Mouse (Mus musculus) spleen, adult 2 months (tissue): ENCODE results near the gene Piga. TPM values are rescaled to one million over a fixed set of nuclear protein-coding genes. Genes with fewer than 3 reads are reported as not detected.
A peak's percentile ranks its signal among the peaks of the same experiment; 100 is the strongest.

Source experiments
- DNase-seq, 2 experiments: peaks; one replicate each; pipeline versions ENCODE4 v3.0.0 to v3.0.0-alpha.2; 2012 to 2021; ENCODE audit warnings: low spot score in 2 of 2, low read depth in 1 of 2
- H3K27ac ChIP-seq: fragments of 200-500 bp; 2 replicates; pipeline ENCODE4 v1.5.1; 2012; ENCODE audit warnings: low read length, inconsistent platforms; ENCODE audit not compliant: insufficient read depth
- H3K27me3 ChIP-seq: fragments of 200-500 bp; 2 replicates; pipeline ENCODE4 v1.6.1; 2012; ENCODE audit warnings: mild to moderate bottlenecking, moderate library complexity, low read length, inconsistent platforms; ENCODE audit not compliant: control insufficient read depth, insufficient read depth
- H3K36me3 ChIP-seq: fragments of 200-500 bp; 2 replicates; pipeline ENCODE4 v1.6.1; 2012; ENCODE audit warnings: mild to moderate bottlenecking, low read length, inconsistent platforms; ENCODE audit not compliant: control insufficient read depth, insufficient read depth
- H3K4me1 ChIP-seq: fragments of 200-500 bp; 2 replicates; pipeline ENCODE4 v1.6.1; 2011; ENCODE audit warnings: inconsistent platforms; ENCODE audit not compliant: control insufficient read depth, insufficient read depth, insufficient read length
- H3K4me3 ChIP-seq: fragments of 200-500 bp; 2 replicates; pipeline ENCODE4 v1.5.1; 2011; ENCODE audit warnings: mild to moderate bottlenecking, inconsistent platforms; ENCODE audit not compliant: insufficient read depth, insufficient read length; ENCODE audit errors: extremely low read depth
- CTCF ChIP-seq: fragments of 200-500 bp; IDR thresholded peaks from 2 replicates; pipeline ENCODE4 v1.5.1; 2011; ENCODE audit warnings: mild to moderate bottlenecking, inconsistent platforms; ENCODE audit not compliant: insufficient read depth, insufficient read length, insufficient replicate concordance; ENCODE audit errors: extremely low read depth
- POLR2A ChIP-seq: fragments of 200-500 bp; IDR thresholded peaks from 2 replicates; pipeline ENCODE4 v1.6.1; 2011; ENCODE audit warnings: low read depth, low read length, inconsistent platforms
- WGBS: fragments of 180-500 bp; shearing (Covaris S2); methylation state at CpG from one replicate; pipeline ENCODE4 v1.1.7; 2018; 5-methylcytosine and 5-hydroxymethylcytosine counted together
- polyA plus RNA-seq: library from polyadenylated mRNA; depleted of rRNA; stranded (reverse); fragments of >200 nt; gene quantifications from 2 replicates; pipeline ENCODE4 v1.2.3, GENCODE M21; 2012

Piga gene
- polyA plus RNA-seq, 1 experiment: 2.2 TPM

GRCm38 (mm10) chrX:164418008-164418407, 1.6 kb upstream of the Piga start:
- Histone ChIP-seq H3K4me3 (no peak overlapping the region), H3K4me1 (no peaks in the 10 kb centered on the region), H3K27me3 (no peaks in the 10 kb centered on the region), H3K36me3 (peaks cover 3% of the 10 kb centered on the region), H3K27ac (no peak overlapping the region)
- TF ChIP-seq POLR2A: no peak
- no peak for TF ChIP-seq CTCF
- DNase-seq: no peak

- no peak for TF ChIP-seq POLR2A
- TF ChIP-seq CTCF: no peak
- no peak for DNase-seq
- WGBS: 17% methylated on average over 13 of the region's 13 CpGs
- no peaks in the 10 kb centered on the region for H3K4me1 ChIP-seq
- peak overlapping the region; percentile 63 for H3K4me3 ChIP-seq
- H3K27me3 ChIP-seq: no peaks in the 10 kb centered on the region
- H3K27ac ChIP-seq: peak overlapping the region; percentile 57
- peaks cover 4% of the 10 kb centered on the region for H3K36me3 ChIP-seq
Measured at GRCm38 (mm10) chrX:164419955-164420354, 368 bp downstream of the Piga start.

- DNase-seq: no peak
- TF ChIP-seq CTCF: no peak
- no peak for TF ChIP-seq POLR2A
- Histone ChIP-seq H3K36me3 (peaks cover 4% of the 10 kb centered on the region), H3K27ac (no peak overlapping the region), H3K4me3 (no peak overlapping the region), H3K27me3 (no peaks in the 10 kb centered on the region), H3K4me1 (no peaks in the 10 kb centered on the region)
- 54% methylated on average over 3 of the region's 3 CpGs for WGBS
Measured at GRCm38 (mm10) chrX:164420518-164420917, 931 bp downstream of the Piga start.

GRCm38 (mm10) chrX:164424821-164425220, 5.2 kb downstream of the Piga start:
- H3K36me3 ChIP-seq: peaks cover 4% of the 10 kb centered on the region
- TF ChIP-seq CTCF (no peak), POLR2A (no peak)
- no peak for DNase-seq
- no peaks in the 10 kb centered on the region for H3K27me3 ChIP-seq
- H3K4me1 ChIP-seq: no peaks in the 10 kb centered on the region
- H3K4me3 ChIP-seq: no peak overlapping the region
- H3K27ac ChIP-seq: no peak overlapping the region
- 80% methylated on average over 1 of the region's 1 CpGs for WGBS

- Histone ChIP-seq H3K36me3 (peaks cover 4% of the 10 kb centered on the region), H3K27ac (no peak overlapping the region), H3K4me3 (no peak overlapping the region), H3K4me1 (no peaks in the 10 kb centered on the region), H3K27me3 (no peaks in the 10 kb centered on the region)
- 46% methylated on average over 4 of the region's 4 CpGs for WGBS
- no peak for DNase-seq
- TF ChIP-seq CTCF (no peak), POLR2A (no peak)
Measured at GRCm38 (mm10) chrX:164427295-164427694, 7.7 kb downstream of the Piga start.

GRCm38 (mm10) chrX:164428224-164428623, 8.6 kb downstream of the Piga start:
- H3K27me3 ChIP-seq: no peaks in the 10 kb centered on the region
- H3K27ac ChIP-seq: no peak overlapping the region
- 87% methylated on average over 2 of the region's 2 CpGs for WGBS
- no peak overlapping the region for H3K4me3 ChIP-seq
- no peaks in the 10 kb centered on the region; the same call in 1 of the 2 replicates for H3K36me3 ChIP-seq
- TF ChIP-seq POLR2A (no peak), CTCF (no peak)
- DNase-seq: no peak
- no peaks in the 10 kb centered on the region for H3K4me1 ChIP-seq

- no peak for DNase-seq
- WGBS: 81% methylated on average over 6 of the region's 6 CpGs
- Histone ChIP-seq H3K27me3 (no peaks in the 10 kb centered on the region), H3K27ac (no peak overlapping the region), H3K4me1 (no peaks in the 10 kb centered on the region), H3K36me3 (no peaks in the 10 kb centered on the region; the same call in 1 of the 2 replicates), H3K4me3 (no peak overlapping the region)
- no peak for TF ChIP-seq CTCF
- no peak for TF ChIP-seq POLR2A
Measured at GRCm38 (mm10) chrX:164430621-164431020, 11.0 kb downstream of the Piga start.
